Mouse (Mus musculus) stomach, postnatal 0 days (tissue): ENCODE data around the gene Mfge8.

Source experiments
- CTCF ChIP-seq: IDR thresholded peaks from 2 replicates; pipeline ENCODE4 v1.5.1; 2016; ENCODE audit warnings: antibody characterized with exemption, low read depth, mild to moderate bottlenecking, moderate library complexity
- EP300 ChIP-seq: optimal IDR thresholded peaks from 2 replicates; pipeline ENCODE3; 2016; ENCODE audit warnings: antibody characterized with exemption

GRCm38 (mm10) chr7:79130385-79130784, 18.5 kb downstream of the Mfge8 start:
- no peak for TF ChIP-seq CTCF
- TF ChIP-seq EP300, result no peak
